Mouse (Mus musculus): ENCODE measurements around the gene Rcn2.
"Not testable (repeated sequence)": the region's sequence is repeated elsewhere in the genome, so short reads cannot be mapped to it uniquely, and the experiment has no call there.

Rcn2 gene

DNA sequence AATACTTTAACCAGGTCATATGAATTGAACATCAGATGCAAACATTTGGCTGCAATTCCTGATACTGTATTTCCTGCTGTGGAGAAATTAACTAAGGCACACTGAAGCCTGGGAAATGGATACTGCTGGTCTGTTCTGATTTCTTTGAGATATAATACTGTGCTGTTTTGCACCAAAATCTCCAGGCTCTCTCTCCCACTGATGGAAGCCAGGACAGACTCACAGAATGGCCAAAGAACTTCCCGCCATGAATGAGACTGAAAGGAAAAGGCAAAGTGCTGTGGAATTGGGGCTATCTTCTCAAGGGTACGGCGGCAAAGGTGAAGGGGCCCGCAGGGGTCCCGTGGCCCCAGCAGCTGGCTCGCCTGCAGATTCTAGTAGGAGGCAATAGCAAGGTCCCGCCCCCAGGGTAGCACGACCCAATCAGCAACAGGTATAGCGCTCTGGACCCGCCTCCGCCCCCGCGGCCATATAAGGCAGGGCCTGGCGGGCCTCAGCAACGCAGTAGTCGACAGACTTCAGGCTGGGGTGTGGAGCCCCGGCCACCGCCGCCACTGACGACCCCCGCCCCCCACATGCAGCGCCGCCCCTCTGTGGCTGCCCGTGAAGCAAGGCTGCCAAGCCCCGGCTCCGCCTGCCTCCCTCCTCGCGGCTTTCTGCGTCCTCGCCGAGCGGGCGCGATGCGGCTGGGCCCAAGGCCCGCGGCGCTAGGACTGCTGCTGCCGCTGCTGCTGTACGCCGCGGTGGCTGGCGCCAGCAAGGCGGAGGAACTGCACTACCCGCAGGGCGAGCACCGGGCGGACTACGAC lies at the start of gene Rcn2:
TSS of gene Rcn2 (plus strand) at position 474 of the 809 bp plus-strand sequence.
- peak; percentile 78 for DNase-seq (ENCODE audit: extremely low read depth, low read depth)

DNA sequence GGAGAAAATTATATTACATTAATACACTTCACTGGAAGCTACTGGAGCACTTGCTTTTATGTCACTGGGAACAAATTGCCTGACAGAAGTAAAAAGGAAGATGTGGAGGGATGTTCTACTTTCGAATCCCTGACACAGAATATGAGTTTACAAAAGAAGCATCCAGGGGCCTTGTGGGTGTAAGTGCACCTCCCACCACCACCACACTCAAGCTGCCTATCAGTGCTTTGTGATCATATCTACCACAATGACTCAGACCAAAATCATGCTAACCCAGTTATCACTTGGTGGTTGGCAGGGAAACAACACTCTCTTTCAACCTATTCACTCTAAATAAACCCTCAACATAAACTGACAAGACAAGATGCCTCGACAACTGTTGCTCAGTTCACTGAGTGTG lies 37.0 kb upstream of the Rcn2 start:
- not testable (repeated sequence) for DNase-seq (ENCODE audit: extremely low read depth, low read depth)

DNA sequence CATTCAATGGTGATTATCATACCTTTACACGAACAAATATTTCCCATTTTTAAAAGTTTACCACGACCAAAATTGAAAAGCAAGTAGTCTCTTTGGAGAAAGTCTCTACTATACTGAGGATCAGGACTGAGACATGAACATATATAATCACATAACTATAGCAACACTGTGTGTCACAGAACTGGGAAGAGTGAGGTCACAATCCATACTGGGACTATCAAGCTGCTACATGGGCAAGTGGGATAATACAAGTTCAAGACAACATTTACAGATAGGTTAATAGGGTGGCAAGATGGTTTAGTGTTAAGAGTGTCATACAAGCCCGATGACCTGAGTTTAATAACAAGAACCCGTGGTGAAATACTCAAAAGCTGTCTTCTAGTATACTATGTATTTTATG lies 31.2 kb upstream of the Rcn2 start, which contains the start of gene 4930563M21Rik:
TSS of gene 4930563M21Rik (minus strand) at position 101 of the 400 bp plus-strand sequence.
- no peak for DNase-seq (ENCODE audit: extremely low read depth, low read depth)

DNA sequence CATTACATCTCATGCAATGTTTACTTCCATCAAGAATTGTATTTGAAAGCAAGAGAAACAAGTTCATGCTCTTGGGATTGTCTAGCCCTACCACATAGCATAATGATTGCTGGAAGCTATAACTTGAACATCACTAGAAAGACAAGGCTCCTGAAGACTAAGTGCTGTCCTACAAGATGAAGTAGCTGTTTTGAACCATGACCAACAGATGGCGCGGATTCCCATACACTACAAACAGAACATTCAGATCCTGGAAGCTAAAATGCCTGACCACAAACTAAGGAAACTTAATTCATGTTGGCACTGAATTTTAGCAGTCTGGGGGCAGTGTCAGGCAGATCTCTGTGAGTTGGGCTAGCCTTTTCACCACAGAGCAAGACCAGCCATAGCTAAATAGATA lies 16.9 kb upstream of the Rcn2 start:
- DNase-seq (ENCODE audit: extremely low read depth, low read depth): peak; percentile 11

DNA sequence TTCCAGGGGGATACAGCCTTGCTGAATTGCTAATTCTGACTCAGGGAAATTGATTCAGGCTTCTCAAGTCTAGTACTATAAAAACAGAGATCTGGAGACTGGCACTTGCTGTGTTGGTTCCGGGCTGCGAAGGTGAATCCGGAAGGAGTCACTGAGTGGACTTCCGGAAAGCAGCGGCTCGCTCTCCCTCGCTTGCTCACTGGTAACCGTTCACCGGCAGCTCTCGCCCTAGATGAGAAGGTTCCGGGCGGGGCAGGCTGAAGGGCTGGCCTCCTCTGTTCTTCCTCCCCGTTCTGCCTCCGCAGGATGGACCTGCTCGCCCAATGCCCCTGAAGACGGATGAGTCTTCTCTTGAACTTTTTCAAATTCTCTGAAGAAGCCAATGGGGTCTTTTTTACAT lies 14.4 kb upstream of the Rcn2 start:
- DNase-seq (ENCODE audit: extremely low read depth, low read depth): no peak

DNA sequence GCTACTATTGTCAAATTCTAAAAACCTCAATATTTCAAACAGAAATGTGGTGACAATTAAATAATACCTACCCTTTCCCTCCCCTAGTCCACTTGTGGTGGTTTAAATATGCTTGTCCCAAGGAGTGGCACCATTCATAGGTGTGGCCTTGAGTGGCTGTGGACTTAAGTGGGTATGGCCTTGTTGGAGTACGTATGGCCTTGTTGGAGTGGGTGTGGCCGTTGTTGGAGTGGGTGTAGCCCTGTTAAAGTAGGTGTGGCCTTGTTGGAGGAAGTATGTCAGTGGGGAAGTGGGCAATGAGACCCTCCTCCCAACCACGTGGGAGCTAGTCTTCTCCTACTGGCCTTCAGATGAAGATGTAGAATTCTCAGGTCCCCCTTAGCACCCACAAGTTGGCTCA lies 9.4 kb upstream of the Rcn2 start:
- peak; percentile 3 for DNase-seq (ENCODE audit: extremely low read depth, low read depth)

DNA sequence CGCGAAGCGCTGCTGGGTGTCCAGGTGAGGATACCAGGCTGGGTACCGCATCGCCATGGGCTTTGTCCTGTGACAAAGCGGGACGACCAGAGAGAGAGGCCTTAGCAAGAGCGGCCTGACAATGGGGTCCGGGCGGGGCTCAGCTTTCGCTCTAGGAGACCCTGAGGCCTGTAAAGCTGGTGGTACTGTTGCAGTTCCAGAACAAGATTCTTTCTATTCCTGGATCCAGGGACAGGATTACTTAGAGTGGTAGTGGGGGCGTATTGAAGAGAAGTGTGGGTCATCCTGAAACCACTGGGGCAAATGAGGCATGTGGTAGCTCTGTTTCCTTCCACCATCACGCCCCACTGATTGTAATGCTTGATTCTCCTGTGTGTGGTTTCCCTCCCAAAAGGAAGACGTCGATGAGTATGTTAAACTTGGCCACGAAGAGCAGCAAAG lies 556 bp downstream of the Rcn2 start:
- DNase-seq (ENCODE audit: extremely low read depth, low read depth): peak; percentile 53

DNA sequence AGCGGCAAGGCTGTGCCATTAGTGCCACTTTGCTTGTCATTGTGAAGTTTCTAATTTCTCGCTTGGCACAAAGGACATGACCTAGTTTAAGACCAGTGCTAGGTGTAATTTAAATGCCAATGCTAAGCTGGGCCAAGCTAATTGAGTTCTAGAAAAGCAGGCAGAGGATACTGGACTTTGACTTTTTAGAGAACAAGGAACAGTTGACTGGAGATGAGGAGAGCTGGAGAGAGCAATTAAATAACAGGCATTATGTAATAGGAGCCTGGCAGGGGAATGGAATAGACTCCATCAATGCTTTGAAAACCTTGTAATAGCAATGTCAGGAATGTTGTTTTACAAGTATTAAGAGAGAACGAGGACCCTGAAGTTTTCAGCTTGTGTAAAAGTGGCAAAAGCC lies 12.2 kb downstream of the Rcn2 start:
- DNase-seq (ENCODE audit: extremely low read depth, low read depth): no peak

DNA sequence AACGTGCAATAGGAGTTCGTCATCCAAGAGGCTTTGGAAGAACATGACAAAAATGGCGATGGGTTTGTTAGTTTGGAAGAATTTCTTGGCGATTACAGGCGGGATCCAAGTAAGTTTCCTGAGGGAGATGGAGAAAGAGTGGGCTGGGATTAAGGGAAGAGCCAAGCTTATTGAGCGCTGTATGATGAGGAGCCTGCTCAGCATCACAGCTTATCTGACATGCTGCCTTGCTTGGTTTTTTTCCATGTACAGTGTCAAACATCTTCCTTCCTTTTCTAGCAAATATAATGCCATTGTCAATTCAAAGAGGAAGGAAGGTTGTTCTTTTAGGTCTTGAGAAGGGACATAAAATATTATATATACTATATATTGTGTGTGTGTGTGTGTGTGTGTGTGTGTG lies 14.5 kb downstream of the Rcn2 start:
- no peak for DNase-seq (ENCODE audit: extremely low read depth, low read depth)

DNA sequence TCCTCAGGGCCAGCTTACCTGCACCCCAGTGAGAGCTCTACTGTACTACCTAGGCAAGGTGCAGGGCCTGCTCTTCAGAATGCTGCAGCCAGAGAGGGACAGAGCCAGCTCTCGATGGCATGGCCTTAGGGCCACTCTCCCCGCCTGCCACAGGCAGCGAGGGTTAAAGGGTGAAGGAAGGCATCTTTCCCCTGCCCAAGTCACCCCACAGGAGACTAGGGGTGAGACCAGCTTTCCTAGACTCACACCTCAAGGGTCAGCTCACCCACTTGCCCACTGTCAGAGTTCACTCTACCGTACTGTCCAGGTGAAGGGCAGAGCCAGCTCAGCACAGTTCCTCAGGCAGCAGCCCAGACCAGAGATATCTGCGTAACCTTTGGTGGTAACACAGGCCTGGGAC lies 20.7 kb downstream of the Rcn2 start:
- no peak for DNase-seq (ENCODE audit: extremely low read depth, low read depth)

DNA sequence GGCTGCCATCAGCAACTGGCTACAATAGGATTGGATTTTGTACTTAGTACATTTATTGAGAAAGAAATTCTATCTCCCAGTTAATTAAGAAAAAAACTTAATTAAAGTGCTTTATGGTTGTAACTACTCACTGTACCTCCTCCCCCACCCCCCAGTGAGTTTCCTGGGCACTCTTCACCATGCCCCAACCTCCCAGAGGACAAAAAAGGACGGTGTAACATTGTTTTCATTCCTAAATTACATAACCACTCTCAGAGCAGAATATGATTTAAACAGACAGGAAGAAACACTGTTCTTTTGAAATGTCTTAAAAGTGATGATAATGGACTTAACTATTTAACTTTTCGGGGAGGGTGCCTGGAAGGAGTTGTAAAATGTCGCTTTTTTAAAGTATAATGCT lies 23.4 kb downstream of the Rcn2 start:
- DNase-seq (ENCODE audit: extremely low read depth, low read depth): no peak

DNA sequence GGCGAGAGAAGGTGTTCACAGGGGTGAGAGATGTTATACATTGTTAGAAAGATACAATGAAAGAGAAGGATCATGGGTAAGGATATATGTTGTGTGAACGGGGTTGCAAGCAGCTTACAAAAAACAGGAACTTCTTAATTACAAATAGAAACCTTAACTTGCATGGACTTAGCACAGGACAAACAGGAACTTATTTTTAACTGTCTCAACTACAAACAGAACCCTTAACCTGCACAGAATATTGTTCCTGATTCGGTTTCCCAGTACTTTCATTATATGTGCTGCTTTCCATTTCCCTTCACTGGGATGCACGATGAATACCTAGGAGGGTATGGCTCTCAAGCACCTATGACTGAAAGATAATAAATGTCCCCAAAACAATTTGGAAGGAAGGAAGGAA lies 26.3 kb downstream of the Rcn2 start:
- no peak for DNase-seq (ENCODE audit: extremely low read depth, low read depth)

DNA sequence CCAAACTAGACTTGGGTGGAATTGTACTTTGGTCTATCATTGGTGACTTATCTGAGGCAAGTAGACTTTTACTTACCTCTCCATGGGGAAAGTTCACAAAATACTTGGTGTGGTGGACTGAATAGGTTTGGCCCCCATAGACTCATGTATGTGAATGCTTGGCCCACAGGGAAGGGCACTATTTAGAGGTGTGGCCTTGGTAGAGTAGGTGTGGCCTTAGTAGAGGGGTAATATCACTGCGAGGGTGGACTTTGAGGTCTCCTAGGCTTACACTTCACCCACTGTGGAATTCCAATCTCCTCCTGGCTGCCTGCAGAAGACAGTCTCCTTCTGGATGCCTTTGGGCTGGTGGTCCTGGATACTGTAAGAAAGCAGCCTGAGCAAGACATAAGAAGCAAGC lies 27.0 kb downstream of the Rcn2 start:
- no peak for DNase-seq (ENCODE audit: extremely low read depth, low read depth)

DNA sequence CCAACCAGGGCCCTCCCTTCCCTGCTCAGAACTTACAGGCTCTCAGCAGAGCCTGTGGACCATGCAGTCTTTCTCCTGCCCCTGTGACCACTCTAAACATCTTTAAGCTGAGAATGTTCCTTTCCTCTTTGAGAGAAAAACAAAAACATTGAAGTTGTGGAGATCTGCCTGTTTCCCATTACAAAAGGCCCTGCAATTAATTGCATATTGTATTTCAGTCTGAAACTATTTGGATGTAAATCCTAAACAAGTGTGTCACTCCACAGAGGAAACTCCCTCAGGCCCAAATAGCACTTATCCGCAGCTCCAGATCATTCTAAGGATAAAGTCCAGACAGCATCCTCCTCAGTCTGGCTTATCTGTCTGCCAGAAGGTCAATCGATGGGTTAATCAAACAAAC lies 31.2 kb downstream of the Rcn2 start:
- DNase-seq (ENCODE audit: extremely low read depth, low read depth): no peak

DNA sequence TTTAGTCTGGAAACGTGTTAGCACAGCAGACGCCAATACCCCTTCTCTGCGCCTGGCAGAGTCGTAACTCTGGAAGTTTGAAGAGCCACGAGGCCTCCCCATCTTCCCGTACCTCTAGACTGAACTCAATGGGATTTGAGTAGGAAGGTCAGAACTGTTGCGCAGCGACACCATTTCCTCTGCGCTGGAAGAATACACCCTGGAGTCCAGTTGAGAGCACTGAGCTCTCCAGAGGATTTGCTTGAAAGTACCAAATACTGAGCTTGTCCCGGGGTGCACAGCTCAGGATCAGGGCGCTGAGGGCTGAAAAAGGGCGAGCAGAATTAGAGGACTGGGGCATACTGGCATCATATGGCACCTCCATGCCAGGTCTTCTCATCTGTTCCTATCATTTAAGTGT lies 33.2 kb downstream of the Rcn2 start:
- no peak for DNase-seq (ENCODE audit: extremely low read depth, low read depth)

DNA sequence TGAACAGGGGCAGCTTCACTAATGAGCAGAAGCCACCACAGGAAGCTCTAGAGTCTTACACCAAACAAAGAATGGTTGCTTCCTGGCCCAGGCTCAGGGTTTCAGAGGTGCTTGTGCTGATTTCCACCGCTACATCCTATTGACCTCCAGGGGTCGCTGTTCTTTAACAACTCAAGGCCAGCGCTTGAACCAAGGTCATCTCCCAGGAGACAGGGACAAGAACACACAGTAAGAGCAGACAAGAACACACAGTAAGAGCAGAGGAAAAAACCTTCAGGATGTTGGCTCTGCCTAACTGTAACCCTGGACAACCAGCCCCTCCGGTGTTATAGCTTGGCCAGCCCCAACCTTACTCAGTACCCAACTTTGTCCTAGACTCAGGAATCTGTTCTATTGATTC lies 33.6 kb downstream of the Rcn2 start:
- DNase-seq (ENCODE audit: extremely low read depth, low read depth): peak; percentile 55

DNA sequence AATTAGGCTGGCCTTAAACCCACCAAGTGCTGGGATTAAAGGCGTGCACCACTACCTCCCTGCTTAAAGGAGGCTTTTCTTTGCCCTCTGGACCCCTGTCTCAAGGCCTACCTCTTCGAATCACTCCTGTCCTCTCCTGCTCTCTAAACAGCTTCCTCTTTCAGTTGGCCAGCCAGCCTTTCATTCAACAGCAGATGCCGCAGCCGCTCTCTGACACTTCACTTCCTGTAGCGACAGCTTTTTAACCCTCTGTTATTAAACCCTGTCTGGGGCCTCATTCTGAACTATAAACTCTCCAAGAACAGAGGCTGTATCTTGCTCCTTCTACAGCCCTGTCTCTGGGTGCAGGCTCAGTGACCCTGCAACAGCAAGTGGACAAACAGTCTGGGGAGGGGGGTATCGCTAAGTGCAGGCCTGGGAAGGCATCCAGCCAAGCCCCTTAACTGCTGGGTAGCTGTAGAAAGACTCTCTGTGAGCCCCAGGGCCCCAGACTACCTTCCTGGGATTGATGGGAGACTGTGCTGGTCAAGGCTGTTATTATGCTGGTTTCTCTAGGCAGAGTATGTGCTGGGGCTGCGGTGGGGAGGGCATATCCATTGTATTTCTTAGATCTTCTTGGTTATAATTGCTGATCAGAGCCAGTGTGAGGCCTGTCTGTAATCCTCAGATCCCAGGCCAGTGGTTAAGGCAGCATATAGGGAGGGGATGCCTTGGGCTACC lies 34.4 kb downstream of the Rcn2 start:
- DNase-seq (ENCODE audit: extremely low read depth, low read depth): no peak

DNA sequence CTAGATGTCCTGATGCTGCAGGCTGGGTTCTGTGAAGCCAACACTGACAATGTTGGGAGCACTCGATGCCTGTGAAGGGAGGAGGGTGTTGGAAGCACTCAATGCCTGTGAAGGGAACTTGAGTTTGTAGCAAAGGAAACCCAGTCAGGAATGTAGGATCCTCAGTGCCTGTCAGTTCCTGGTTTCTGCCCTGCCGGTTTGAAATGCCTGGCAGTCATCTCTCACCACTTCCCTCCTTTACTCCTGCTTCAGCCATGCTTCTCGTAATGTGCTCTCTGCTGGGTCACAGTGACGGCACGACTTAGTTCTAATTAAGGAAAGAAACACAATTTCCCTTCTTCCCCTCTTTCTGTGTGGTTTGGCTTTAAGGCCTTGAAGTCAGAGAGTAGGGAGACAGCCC lies 37.9 kb downstream of the Rcn2 start:
- DNase-seq (ENCODE audit: extremely low read depth, low read depth): no peak

DNA sequence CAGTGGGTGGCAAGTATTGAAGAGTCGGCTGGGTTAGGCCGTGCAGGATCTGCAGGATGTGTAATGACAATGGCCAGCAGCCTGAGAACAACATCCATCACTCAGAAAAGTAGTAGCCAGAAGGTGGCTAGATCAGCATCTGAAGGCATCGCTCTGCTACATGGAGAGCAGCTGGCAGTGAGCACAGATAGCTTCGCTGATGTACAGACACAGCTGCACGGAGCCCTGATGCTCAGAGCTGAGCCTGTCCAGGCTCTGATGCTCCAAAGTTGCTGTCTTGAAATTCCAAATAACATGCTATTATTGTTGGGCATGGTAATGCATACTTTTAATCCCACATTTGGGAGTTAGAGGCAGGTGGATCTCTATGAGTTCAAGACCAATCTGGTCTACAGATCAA lies 44.9 kb downstream of the Rcn2 start:
- DNase-seq (ENCODE audit: extremely low read depth, low read depth): no peak

DNA sequence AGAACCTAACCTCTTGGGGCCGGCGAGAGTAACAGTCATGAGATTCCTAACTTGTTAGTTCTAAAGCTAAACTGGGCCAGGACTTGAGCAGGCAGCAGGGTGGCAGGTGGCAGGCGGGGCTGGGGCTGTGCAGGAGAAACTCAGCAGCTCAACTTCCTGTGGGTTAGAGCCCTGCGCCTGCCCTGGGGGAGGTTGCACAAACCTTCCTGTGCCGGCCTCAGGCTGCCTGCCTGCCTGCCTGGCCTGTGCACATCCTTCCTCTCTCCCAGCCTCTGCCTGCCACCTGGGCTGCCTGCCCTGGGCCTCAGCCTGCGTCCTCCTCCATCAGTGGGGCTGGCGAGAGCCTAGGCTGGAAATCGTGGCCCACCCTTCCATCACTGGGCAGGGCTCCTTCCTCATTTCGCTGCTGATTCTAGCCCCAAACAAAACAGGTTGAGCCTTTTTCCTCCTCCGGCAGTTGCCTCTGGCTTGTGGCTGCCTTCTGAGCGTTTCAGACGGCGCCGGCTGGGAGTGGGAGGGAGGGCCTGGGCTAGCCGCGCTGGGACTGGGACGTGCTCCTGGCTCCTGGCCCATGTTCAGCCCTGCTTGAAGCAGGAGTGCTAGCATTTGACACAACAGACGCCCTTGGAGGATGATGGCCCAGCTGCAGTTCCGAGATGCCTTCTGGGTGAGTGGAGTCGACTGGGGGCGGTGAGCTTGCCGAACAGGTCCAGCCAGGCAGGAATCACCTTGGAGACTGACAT lies 48.3 kb downstream of the Rcn2 start, which contains the start of gene Pstpip1:
TSS of gene Pstpip1 (plus strand) at position 185 of the 743 bp plus-strand sequence.
- DNase-seq (ENCODE audit: extremely low read depth, low read depth): no peak

DNA sequence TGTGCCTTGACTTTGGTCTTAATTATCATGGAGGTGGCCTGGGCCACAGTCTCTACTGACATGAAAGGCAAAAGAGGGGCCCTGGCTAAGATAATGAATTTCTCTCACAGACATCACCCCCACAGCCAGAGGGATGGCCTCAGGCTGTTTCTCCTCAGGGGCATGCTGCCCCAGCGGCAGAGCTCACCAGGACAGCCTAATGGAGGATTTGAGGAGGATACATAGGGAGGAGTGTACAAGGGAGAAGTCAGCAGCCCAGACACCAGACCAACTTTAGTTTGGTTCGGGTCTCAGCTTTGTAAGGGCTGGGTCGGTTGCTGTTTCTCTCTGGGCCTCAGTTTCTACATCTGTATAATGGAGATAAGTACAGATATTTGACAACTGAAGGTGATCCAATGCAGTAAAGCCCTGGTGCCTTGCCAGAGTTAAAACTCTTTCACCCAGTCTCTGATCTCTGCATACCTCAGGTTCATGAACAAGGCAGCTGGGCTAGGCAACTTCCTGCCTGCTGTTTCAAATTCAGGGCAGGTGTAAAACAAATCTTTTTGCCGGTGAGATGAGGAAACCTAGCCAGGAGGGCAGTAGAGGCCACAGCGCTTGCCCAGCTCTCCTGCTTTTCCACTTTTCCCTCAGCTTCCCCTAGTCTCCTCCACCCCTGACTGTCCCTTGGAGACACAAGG lies 49.0 kb downstream of the Rcn2 start:
- DNase-seq (ENCODE audit: extremely low read depth, low read depth): no peak

All from MEL-GATA-1-ER (cell line).